Mouse (Mus musculus): ENCODE results near the gene Gm11568.
"Not testable (repeated sequence)": the region's sequence is repeated elsewhere in the genome, so short reads cannot be mapped to it uniquely, and the experiment has no call there.

Gm11568 gene

GRCm38 (mm10) chr11:99857617-99858016 is at the start of gene Gm11568:
TSS of gene Gm11568 (plus strand) at chr11:99857917.
- no peak for DNase-seq

- not testable (repeated sequence) for DNase-seq
Measured at GRCm38 (mm10) chr11:99809792-99810191, 47.9 kb upstream of the Gm11568 start, which contains the start of gene Krtap4-13. TSS of gene Krtap4-13 (minus strand) at chr11:99809892.

DNA sequence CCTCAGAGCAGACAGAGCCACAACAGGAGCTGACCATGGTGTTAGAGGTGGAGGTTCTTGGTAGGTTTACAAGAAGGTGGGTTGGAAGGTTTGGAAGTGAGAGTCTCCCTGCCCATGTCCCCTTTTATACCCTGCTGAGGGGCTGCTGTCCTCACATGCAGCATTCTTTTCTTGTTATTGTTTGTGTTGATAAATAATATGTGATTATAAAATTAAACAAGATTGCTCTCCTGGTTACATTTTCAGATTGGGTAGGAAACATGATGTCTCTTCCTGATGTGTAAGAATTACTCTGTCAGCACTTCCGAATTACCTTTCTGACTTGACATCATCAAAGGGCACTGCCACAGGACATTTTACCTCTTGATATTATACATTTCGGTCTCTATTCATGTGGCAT is 42.2 kb upstream of the Gm11568 start, which contains the start of gene Gm11564:
Gm11564 (minus strand) TSS at position 101 of the 400 bp plus-strand sequence.
- DNase-seq: not testable (repeated sequence)

- no peak for DNase-seq
Measured at GRCm38 (mm10) chr11:99837966-99838365, 19.8 kb upstream of the Gm11568 start, which contains the start of gene 2300003K06Rik. TSS of gene 2300003K06Rik (minus strand) at chr11:99838066.

- no peak for DNase-seq
Measured at GRCm38 (mm10) chr11:99842185-99842584, 15.5 kb upstream of the Gm11568 start.

GRCm38 (mm10) chr11:99846746-99847145 is 11.0 kb upstream of the Gm11568 start:
- no peak for DNase-seq

- DNase-seq: no peak
Measured at GRCm38 (mm10) chr11:99851508-99851907, 6.2 kb upstream of the Gm11568 start, which contains the start of gene Krtap4-16. TSS of gene Krtap4-16 (minus strand) at chr11:99851608.

- no peak for DNase-seq
Measured at GRCm38 (mm10) chr11:99854121-99854520, 3.6 kb upstream of the Gm11568 start.

DNA sequence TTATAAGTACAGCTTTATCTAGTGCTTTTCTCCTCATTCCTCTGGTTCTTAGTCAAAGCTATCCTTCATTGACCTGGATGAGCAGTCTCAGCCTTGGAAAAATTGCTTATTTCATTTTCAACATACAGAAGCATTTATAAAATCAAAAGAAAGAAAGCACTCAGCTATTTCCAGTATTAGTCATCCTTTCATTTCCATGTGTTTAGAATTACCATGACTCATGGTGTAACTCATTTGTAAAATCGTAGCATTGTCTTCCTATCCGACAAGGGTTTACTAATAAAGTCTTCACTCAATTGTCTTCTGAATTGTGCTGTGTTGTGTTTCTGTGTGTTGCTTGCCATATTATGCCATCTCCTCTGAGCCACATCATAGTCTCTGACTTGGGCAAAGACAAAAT is 1.0 kb downstream of the Gm11568 start:
- no peak for DNase-seq

- not testable (repeated sequence) for DNase-seq
Measured at GRCm38 (mm10) chr11:99864176-99864575, 6.5 kb downstream of the Gm11568 start, which contains the start of gene Gm11559. TSS of gene Gm11559 (plus strand) at chr11:99864476.

- DNase-seq: not testable (repeated sequence)
Measured at GRCm38 (mm10) chr11:99873089-99873488, 15.4 kb downstream of the Gm11568 start, which contains the start of gene Krtap9-1. TSS of gene Krtap9-1 (plus strand) at chr11:99873389.

GRCm38 (mm10) chr11:99878887-99879286 is 21.2 kb downstream of the Gm11568 start, which contains the start of gene Gm11567:
TSS of gene Gm11567 (plus strand) at chr11:99879187.
- DNase-seq: not testable (repeated sequence)

- no peak for DNase-seq
Measured at GRCm38 (mm10) chr11:99907620-99908019, 49.9 kb downstream of the Gm11568 start, which contains the start of gene Krtap31-1. TSS of gene Krtap31-1 (plus strand) at chr11:99907920.
